Mouse (Mus musculus) left cerebral cortex, postnatal 25 days (tissue): ENCODE results near the gene Myh7. TPM values are rescaled to one million over a fixed set of nuclear protein-coding genes. Genes with fewer than 3 reads are reported as not detected.
"Not testable (repeated sequence)": the region's sequence is repeated elsewhere in the genome, so short reads cannot be mapped to it uniquely, and the experiment has no call there.

Source experiments
- DNase-seq, 2 experiments: peaks; one replicate each; pipeline ENCODE4 v3.0.0; 2022; ENCODE audit warnings: low spot score in 2 of 2, mixed read lengths in 1 of 2
- intact Hi-C: fragments of 180-260 bp; cut with DNase I; formaldehyde crosslinking; loops from one replicate; pipeline ENCODE4 v1.15.1; 2025
- total RNA-seq, 2 experiments: library from RNA; stranded (reverse); gene quantifications; 2 replicates each; pipeline ENCODE4 v1.2.3; 2021

Gene Myh7
- total RNA-seq, 2 experiments from 2014 or later = 18.0 to 19.6 TPM

GRCm38 (mm10) chr14:54950493-54950892, 43.9 kb downstream of the Myh7 start:
- DNase-seq = no peak
- intact Hi-C loops = no loop called here

- no peak for DNase-seq
- intact Hi-C loops = loop anchor here (1.0 kb wide), 1 partner anchor 26 kb away; no protein-coding TSS in a partner anchor
Measured at GRCm38 (mm10) chr14:54948781-54949180, 45.6 kb downstream of the Myh7 start.

GRCm38 (mm10) chr14:54947008-54947407, 47.4 kb downstream of the Myh7 start:
- intact Hi-C loops = not testable (repeated sequence)

GRCm38 (mm10) chr14:54945975-54946704, 48.3 kb downstream of the Myh7 start:
- DNase-seq = no peak
- intact Hi-C loops = no loop called here

More at GRCm38 (mm10) chr14:54947008-54947407, 47.4 kb downstream of the Myh7 start:
- not testable (repeated sequence) for DNase-seq

GRCm38 (mm10) chr14:54944939-54945338, 49.5 kb downstream of the Myh7 start:
- DNase-seq = no peak
- intact Hi-C loops = no loop called here

- no peak for DNase-seq
- intact Hi-C loops = no loop called here
Measured at GRCm38 (mm10) chr14:54943971-54944370, 50.5 kb downstream of the Myh7 start.

- no peak for DNase-seq
- intact Hi-C loops = no loop called here
Measured at GRCm38 (mm10) chr14:54942479-54942878, 51.9 kb downstream of the Myh7 start.

GRCm38 (mm10) chr14:54941024-54941978, 53.1 kb downstream of the Myh7 start:
- intact Hi-C loops = no loop called here
- DNase-seq = no peak

GRCm38 (mm10) chr14:54940176-54940530, 54.3 kb downstream of the Myh7 start:
- intact Hi-C loops = no loop called here
- DNase-seq = no peak

GRCm38 (mm10) chr14:54939434-54940175, 54.8 kb downstream of the Myh7 start:
- peak; percentile 21 to 40 for DNase-seq
- intact Hi-C loops = loop anchor here (1.0 kb wide), 2 partner anchors 39 to 45 kb away; no protein-coding TSS in a partner anchor

GRCm38 (mm10) chr14:54938431-54939219, 55.8 kb downstream of the Myh7 start:
- DNase-seq = no peak

GRCm38 (mm10) chr14:54937361-54938182, 56.9 kb downstream of the Myh7 start:
- intact Hi-C loops = no loop called here
- DNase-seq = no peak

More at GRCm38 (mm10) chr14:54938431-54939219, 55.8 kb downstream of the Myh7 start:
- intact Hi-C loops = loop anchor here (1.0 kb wide), 2 partner anchors 38 to 44 kb away; no protein-coding TSS in a partner anchor

- no peak for DNase-seq
- intact Hi-C loops = no loop called here
Measured at GRCm38 (mm10) chr14:54936831-54937160, 57.6 kb downstream of the Myh7 start.

- intact Hi-C loops = no loop called here
Measured at GRCm38 (mm10) chr14:54935904-54936830, 58.3 kb downstream of the Myh7 start, which contains the start of gene Cmtm5. Cmtm5 (plus strand) TSS chr14:54936261.

GRCm38 (mm10) chr14:54932645-54933150, 61.7 kb downstream of the Myh7 start, which contains the start of gene Il25:
Il25 (plus strand) TSS chr14:54932695.
- DNase-seq = no peak
- intact Hi-C loops = no loop called here

More at GRCm38 (mm10) chr14:54935904-54936830, 58.3 kb downstream of the Myh7 start, which contains the start of gene Cmtm5:
- peak; percentile 42 to 75 for DNase-seq

GRCm38 (mm10) chr14:54930431-54930830, 64.0 kb downstream of the Myh7 start:
- DNase-seq = no peak
- intact Hi-C loops = no loop called here

GRCm38 (mm10) chr14:54929801-54930200, 64.6 kb downstream of the Myh7 start:
- DNase-seq = peak in 1 of 2 experiments; percentile 42
- intact Hi-C loops = no loop called here
